Mouse (Mus musculus): ENCODE results near the gene Dpm3. TPM values are rescaled to one million over a fixed set of nuclear protein-coding genes. Genes with fewer than 3 reads are reported as not detected.
A peak's percentile ranks its signal among the peaks of the same experiment; 100 is the strongest.

The Dpm3 gene
- polyA plus RNA-seq, 1 experiment from 2014 or later = 188 TPM

DNA sequence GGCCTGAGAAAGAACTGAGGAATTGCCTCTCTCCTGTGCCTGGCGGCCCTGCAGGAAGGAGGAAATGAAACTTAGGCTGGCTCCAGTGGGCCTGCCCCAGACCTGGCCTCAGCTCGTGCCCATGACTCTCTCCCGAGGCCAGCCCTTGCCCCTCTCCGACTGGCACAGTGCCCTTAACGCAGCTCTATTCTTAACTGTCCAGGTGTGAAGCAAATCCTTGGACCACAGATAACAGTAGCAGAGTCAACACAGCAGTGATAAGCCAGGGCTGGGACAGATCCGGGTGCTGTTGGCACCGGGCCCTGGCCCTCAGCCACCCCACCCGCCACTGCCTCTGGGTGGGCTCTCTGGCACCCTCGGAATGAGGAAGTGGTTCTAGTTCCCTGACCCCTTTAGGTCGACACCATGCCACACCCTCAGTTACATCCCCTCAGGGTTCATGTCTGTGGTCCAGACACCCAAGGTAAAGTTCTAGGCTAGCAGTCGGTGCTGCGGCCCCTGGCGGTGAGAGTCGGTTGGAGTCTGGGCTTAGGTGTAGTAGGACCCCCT lies 25.5 kb upstream of the Dpm3 start:
- H3K9ac ChIP-seq (ENCODE audit: low read length) = no peak overlapping the region
- H3K9me3 ChIP-seq (ENCODE audit: control insufficient read depth, low read length) = no peaks in the 10 kb centered on the region
- DNase-seq (ENCODE audit: low spot score) (no peak), ATAC-seq (replicated peaks; ENCODE audit: low FRiP score, low TSS enrichment, low read depth) (no peak)
- 0 out of 2 replicates have a peak, but pooled peaks cover 4% of the 10 kb centered on the region for H3K27me3 ChIP-seq (replicated peaks; ENCODE audit: control insufficient read depth, insufficient read depth, low read length)
- no peaks in the 10 kb centered on the region for H3K36me3 ChIP-seq (ENCODE audit: control insufficient read depth, insufficient read depth, low read length)
- whole genome bisulfite sequencing = 66% methylated on average over 14 of the region's 14 CpGs
- H3K4me2 ChIP-seq (ENCODE audit: low read length) = no peak overlapping the region
- H3K4me1 ChIP-seq (replicated peaks; ENCODE audit: control insufficient read depth, insufficient read depth, low read length) = 0 out of 2 replicates have a peak, but pooled peaks cover 3% of the 10 kb centered on the region
- no peak overlapping the region for H3K27ac ChIP-seq (ENCODE audit: low read depth)
- H3K4me3 ChIP-seq (ENCODE audit: low read depth, low read length) = no peak overlapping the region

GRCm38 (mm10) chr3:89236516-89236915 lies 22.6 kb upstream of the Dpm3 start:
- DNase-seq (ENCODE audit: low spot score) = no peak
- Histone ChIP-seq H3K4me2 (ENCODE audit: low read length) (no peak overlapping the region), H3K27me3 (replicated peaks; ENCODE audit: control insufficient read depth, insufficient read depth, low read length) (no peaks in the 10 kb centered on the region), H3K27ac (ENCODE audit: low read depth) (no peak overlapping the region), H3K9ac (ENCODE audit: low read length) (no peak overlapping the region), H3K4me3 (ENCODE audit: low read depth, low read length) (no peak overlapping the region), H3K9me3 (ENCODE audit: control insufficient read depth, low read length) (no peaks in the 10 kb centered on the region), H3K4me1 (replicated peaks; ENCODE audit: control insufficient read depth, insufficient read depth, low read length) (no peaks in the 10 kb centered on the region), H3K36me3 (ENCODE audit: control insufficient read depth, insufficient read depth, low read length) (no peaks in the 10 kb centered on the region)
- ATAC-seq (replicated peaks; ENCODE audit: low FRiP score, low TSS enrichment, low read depth) = no peak
- 87% methylated on average over 10 of the region's 10 CpGs for WGBS

DNA sequence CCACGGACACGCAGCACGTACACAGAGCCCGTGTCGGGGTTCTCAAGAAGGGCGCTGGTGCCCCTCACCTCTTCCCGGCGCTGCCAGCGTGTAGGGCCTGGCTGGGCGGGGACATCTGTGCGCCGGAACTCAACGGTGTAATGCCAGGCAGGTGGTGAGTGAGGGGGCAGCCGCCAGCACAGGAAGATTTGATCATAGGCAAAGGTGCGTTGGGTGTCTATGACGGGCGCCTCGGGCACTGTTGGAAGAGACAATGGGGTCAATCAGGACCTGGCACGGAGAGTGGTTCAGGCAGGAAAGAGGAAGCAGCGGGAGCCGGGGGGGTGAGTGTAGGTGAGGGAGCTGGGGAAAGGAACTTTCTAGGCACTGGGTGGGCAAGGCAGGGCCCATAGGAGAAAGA lies 21.5 kb upstream of the Dpm3 start:
- Histone ChIP-seq H3K36me3 (ENCODE audit: control insufficient read depth, insufficient read depth, low read length) (no peaks in the 10 kb centered on the region), H3K9ac (ENCODE audit: low read length) (no peak overlapping the region), H3K27ac (ENCODE audit: low read depth) (no peak overlapping the region), H3K27me3 (replicated peaks; ENCODE audit: control insufficient read depth, insufficient read depth, low read length) (no peaks in the 10 kb centered on the region), H3K9me3 (ENCODE audit: control insufficient read depth, low read length) (no peaks in the 10 kb centered on the region), H3K4me3 (ENCODE audit: low read depth, low read length) (no peak overlapping the region), H3K4me2 (ENCODE audit: low read length) (no peak overlapping the region), H3K4me1 (replicated peaks; ENCODE audit: control insufficient read depth, insufficient read depth, low read length) (no peaks in the 10 kb centered on the region)
- DNase-seq (ENCODE audit: low spot score) (no peak), ATAC-seq (replicated peaks; ENCODE audit: low FRiP score, low TSS enrichment, low read depth) (no peak)
- 93% methylated on average over 21 of the region's 21 CpGs for WGBS

DNA sequence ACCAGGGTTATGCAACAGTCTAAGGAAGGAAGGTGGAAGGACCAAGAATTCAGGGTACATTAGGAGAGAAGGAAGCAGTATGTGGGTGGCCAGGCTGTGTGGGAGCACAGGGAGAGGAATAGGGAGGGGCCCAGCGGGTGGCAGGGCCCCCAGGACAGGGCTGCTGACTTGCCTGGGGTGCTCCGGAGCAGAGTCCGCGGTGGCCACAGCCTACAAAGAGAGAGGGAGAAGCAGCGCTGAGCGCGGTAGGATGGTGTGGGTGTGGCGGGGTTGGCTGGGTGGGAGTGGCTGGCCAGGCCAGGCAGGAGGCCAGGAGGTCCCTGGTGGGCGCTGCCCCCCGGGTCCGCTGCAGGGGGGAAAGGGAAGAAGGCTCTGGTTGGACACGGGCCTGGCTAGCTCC lies 20.7 kb upstream of the Dpm3 start:
- no peaks in the 10 kb centered on the region for H3K27me3 ChIP-seq (replicated peaks; ENCODE audit: control insufficient read depth, insufficient read depth, low read length)
- ATAC-seq (replicated peaks; ENCODE audit: low FRiP score, low TSS enrichment, low read depth) (no peak), DNase-seq (ENCODE audit: low spot score) (no peak)
- no peak overlapping the region for H3K4me3 ChIP-seq (ENCODE audit: low read depth, low read length)
- H3K4me2 ChIP-seq (ENCODE audit: low read length) = no peak overlapping the region
- H3K9ac ChIP-seq (ENCODE audit: low read length) = no peak overlapping the region
- no peaks in the 10 kb centered on the region for H3K4me1 ChIP-seq (replicated peaks; ENCODE audit: control insufficient read depth, insufficient read depth, low read length)
- H3K36me3 ChIP-seq (ENCODE audit: control insufficient read depth, insufficient read depth, low read length) = no peaks in the 10 kb centered on the region
- H3K9me3 ChIP-seq (ENCODE audit: control insufficient read depth, low read length) = no peaks in the 10 kb centered on the region
- WGBS = 69% methylated on average over 10 of the region's 12 CpGs
- H3K27ac ChIP-seq (ENCODE audit: low read depth) = no peak overlapping the region

DNA sequence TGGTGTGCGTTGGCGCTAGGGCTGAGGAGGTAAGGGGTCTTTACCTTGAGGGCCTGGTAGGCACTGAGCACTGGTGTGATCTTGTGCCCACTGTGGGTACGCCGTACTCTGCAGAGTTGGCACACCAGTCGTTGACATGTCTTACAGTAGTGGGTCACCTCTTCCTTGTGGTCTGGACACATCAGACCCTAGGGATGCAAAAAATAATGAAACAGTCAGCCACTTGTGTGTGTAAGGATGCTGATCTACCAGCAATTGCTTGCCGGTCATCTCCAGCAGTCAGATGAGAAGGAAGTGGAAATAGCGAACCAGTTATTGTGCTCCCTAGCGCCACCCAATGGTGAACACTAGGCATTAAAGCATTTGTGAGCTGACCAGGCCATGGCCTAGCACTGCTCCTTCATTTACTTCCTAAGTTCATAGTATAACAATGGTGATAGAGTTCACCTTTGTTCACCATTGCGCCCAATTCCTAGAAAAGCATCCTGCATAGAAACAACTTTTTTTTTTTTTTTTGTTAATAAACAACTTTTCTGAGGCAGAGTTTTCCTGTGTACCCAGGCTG lies 16.7 kb upstream of the Dpm3 start:
- H3K4me1 ChIP-seq (replicated peaks; ENCODE audit: control insufficient read depth, insufficient read depth, low read length) = peaks cover 16% of the 10 kb centered on the region
- no peaks in the 10 kb centered on the region for H3K36me3 ChIP-seq (ENCODE audit: control insufficient read depth, insufficient read depth, low read length)
- 69% methylated on average over 9 of the region's 9 CpGs for WGBS
- H3K9me3 ChIP-seq (ENCODE audit: control insufficient read depth, low read length) = no peaks in the 10 kb centered on the region
- ATAC-seq (replicated peaks; ENCODE audit: low FRiP score, low TSS enrichment, low read depth) (no peak), DNase-seq (ENCODE audit: low spot score) (no peak)
- H3K9ac ChIP-seq (ENCODE audit: low read length) = no peak overlapping the region
- H3K27ac ChIP-seq (ENCODE audit: low read depth) = no peak overlapping the region
- H3K27me3 ChIP-seq (replicated peaks; ENCODE audit: control insufficient read depth, insufficient read depth, low read length) = no peaks in the 10 kb centered on the region
- no peak overlapping the region for H3K4me2 ChIP-seq (ENCODE audit: low read length)
- no peak overlapping the region for H3K4me3 ChIP-seq (ENCODE audit: low read depth, low read length)

- no peak overlapping the region for H3K27ac ChIP-seq (ENCODE audit: low read depth)
- no peak overlapping the region for H3K4me3 ChIP-seq (ENCODE audit: low read depth, low read length)
- H3K9me3 ChIP-seq (ENCODE audit: control insufficient read depth, low read length) = no peaks in the 10 kb centered on the region
- 19% methylated on average over 14 of the region's 14 CpGs for WGBS
- no peaks in the 10 kb centered on the region for H3K27me3 ChIP-seq (replicated peaks; ENCODE audit: control insufficient read depth, insufficient read depth, low read length)
- peaks cover 20% of the 10 kb centered on the region for H3K4me1 ChIP-seq (replicated peaks; ENCODE audit: control insufficient read depth, insufficient read depth, low read length)
- H3K4me2 ChIP-seq (ENCODE audit: low read length) = peak overlapping the region; percentile 89
- ATAC-seq (replicated peaks; ENCODE audit: low FRiP score, low TSS enrichment, low read depth) (no peak), DNase-seq (ENCODE audit: low spot score) (no peak)
- H3K9ac ChIP-seq (ENCODE audit: low read length) = no peak overlapping the region
- H3K36me3 ChIP-seq (ENCODE audit: control insufficient read depth, insufficient read depth, low read length) = 0 out of 2 replicates have a peak, but pooled peaks cover under 1% of the 10 kb centered on the region
These were observed 15.5 kb upstream of the Dpm3 start for GRCm38 (mm10) chr3:89243609-89244008.

DNA sequence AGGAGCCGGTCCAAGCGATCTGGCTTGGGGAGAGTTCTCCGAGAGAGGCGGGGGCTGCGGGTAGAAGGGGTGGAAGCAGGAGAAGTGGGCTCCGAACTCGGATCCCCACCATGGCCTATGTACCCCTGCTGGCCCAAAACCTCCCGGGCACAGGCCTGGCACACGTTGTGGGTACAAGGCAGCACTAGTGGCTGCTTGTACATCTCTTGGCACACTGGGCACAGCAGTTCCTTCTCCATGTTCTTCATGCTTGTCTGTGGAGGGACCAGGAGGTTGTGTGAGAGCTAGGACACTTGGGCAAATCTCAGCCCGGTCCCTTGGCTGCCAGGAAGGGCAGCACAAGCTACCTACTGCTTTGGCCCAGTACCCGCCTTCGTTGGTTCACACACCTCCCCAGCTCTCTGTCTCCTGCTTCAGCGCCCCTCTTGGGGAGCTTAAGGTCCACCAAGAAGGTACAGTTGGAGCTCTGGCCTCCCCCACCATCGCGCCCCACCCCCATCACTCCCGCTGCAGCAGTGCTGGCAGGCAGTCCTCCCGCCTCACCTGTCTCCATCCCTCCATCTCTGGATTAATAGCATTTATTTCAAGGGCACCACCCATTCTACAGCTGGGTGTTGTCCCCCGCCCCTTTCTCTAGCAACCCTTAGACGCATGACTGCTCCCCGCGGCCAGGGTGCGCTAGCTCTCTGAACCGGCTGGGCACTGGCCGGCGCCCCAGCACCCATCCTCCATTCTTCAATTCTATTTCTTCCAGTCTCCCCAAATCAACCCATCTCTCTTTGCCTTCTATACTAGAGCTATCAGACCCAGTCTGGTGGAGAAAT lies 14.8 kb upstream of the Dpm3 start:
- no peak overlapping the region for H3K9ac ChIP-seq (ENCODE audit: low read length)
- H3K4me3 ChIP-seq (ENCODE audit: low read depth, low read length) = peak overlapping the region; percentile 35
- 16% methylated on average over 25 of the region's 25 CpGs for WGBS
- peaks cover 20% of the 10 kb centered on the region for H3K4me1 ChIP-seq (replicated peaks; ENCODE audit: control insufficient read depth, insufficient read depth, low read length)
- H3K9me3 ChIP-seq (ENCODE audit: control insufficient read depth, low read length) = no peaks in the 10 kb centered on the region
- ATAC-seq (replicated peaks; ENCODE audit: low FRiP score, low TSS enrichment, low read depth) (peak; percentile 21; the same call in 1 of the 2 replicates), DNase-seq (ENCODE audit: low spot score) (no peak)
- no peaks in the 10 kb centered on the region for H3K27me3 ChIP-seq (replicated peaks; ENCODE audit: control insufficient read depth, insufficient read depth, low read length)
- peak overlapping the region; percentile 89 for H3K4me2 ChIP-seq (ENCODE audit: low read length)
- no peak overlapping the region for H3K27ac ChIP-seq (ENCODE audit: low read depth)
- H3K36me3 ChIP-seq (ENCODE audit: control insufficient read depth, insufficient read depth, low read length) = peaks cover 5% of the 10 kb centered on the region

DNA sequence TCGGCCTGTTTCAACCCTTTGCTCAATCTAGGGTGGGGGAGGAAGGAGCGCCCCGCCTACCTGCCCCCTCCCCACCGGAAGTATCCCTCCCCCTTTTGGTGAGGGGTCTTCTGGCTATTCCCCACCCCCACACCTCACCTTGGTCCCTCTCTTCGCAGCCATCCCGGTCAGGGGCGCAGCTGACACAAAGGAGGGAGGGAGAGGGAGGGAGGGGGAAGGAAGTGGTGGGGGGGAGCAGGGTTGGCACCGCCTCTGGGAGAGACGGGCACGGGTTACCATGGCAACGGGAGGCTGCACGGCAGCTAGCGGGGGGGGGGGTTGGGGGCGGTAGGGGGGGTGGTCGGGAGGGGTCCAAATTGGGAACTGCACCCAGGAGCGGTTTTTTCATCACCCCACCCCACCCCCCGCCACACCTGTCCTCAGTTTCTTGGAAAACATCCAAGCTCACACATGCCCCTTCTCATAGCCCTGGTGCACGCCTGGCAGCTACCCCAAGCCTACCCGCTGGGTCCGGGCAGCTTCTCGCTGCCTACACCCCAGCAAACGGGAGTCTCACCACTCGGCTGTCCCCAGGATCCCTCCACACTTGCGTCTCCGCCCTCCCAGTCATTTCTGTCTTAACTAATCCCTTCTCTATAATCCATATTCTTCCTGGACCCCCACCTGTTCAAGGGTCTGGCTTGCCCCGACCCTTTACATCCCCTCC lies 14.0 kb upstream of the Dpm3 start:
- ATAC-seq (replicated peaks; ENCODE audit: low FRiP score, low TSS enrichment, low read depth) (peak; percentile 9; the same call in 1 of the 2 replicates), DNase-seq (ENCODE audit: low spot score) (no peak)
- no peak overlapping the region for H3K27ac ChIP-seq (ENCODE audit: low read depth)
- H3K9ac ChIP-seq (ENCODE audit: low read length) = no peak overlapping the region
- no peaks in the 10 kb centered on the region for H3K27me3 ChIP-seq (replicated peaks; ENCODE audit: control insufficient read depth, insufficient read depth, low read length)
- H3K4me3 ChIP-seq (ENCODE audit: low read depth, low read length) = peak overlapping the region; percentile 35
- peaks cover 9% of the 10 kb centered on the region for H3K36me3 ChIP-seq (ENCODE audit: control insufficient read depth, insufficient read depth, low read length)
- peaks cover 20% of the 10 kb centered on the region for H3K4me1 ChIP-seq (replicated peaks; ENCODE audit: control insufficient read depth, insufficient read depth, low read length)
- no peaks in the 10 kb centered on the region for H3K9me3 ChIP-seq (ENCODE audit: control insufficient read depth, low read length)
- 1% methylated on average over 22 of the region's 26 CpGs for WGBS
- H3K4me2 ChIP-seq (ENCODE audit: low read length) = peak overlapping the region; percentile 89
